Mouse (Mus musculus) hematopoietic stem cell, adult 5-6 weeks (primary cell): ENCODE measurements around the gene Sirt5. TPM values are rescaled to one million over a fixed set of nuclear protein-coding genes. Genes with fewer than 3 reads are reported as not detected.

ENCODE experiments used
- ATAC-seq, 2 experiments: fragments of 125-278 bp in 1 of 2; replicated peaks in 1 of 2; 2 replicates each; pipeline ENCODE4 v1.8.0; 2016 to 2017; ENCODE audit warnings: inconsistent platforms in 2 of 2, mild to moderate bottlenecking in 2 of 2, moderate number of reproducible peaks in 2 of 2, low read depth in 1 of 2, moderate TSS enrichment in 1 of 2; ENCODE audit not compliant: low FRiP score in 2 of 2, poor library complexity in 2 of 2, severe bottlenecking in 2 of 2, insufficient read depth in 1 of 2, low TSS enrichment in 1 of 2
- total RNA-seq: library from RNA; stranded (forward); fragments of 172-1452, 232-1000 nt; gene quantifications from 2 replicates; pipeline ENCODE4 v1.2.3, GENCODE M21; 2017

Sirt5 gene
- total RNA-seq, 1 experiment from 2014 or later, result 24.1 TPM

DNA sequence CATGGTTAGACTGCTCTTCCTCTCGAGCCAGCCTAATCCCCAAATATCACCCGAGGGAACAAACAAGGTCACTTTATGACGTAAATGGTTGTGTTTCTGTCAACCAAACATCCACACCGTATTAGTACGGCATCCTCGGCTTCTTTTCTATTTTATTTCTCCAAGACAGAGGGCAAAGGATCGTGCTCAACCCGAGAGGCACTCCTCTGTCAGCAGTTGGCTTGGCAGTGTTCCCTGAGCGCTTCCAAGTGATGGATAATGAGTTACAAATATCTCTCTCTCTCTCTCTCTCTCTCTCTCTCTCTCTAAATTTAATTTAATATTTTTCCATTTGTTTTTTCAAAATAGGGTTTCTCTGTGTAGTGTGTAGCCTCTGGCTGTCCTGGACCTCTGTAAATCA lies 2.9 kb upstream of the Sirt5 start:
- ATAC-seq, result no peak

DNA sequence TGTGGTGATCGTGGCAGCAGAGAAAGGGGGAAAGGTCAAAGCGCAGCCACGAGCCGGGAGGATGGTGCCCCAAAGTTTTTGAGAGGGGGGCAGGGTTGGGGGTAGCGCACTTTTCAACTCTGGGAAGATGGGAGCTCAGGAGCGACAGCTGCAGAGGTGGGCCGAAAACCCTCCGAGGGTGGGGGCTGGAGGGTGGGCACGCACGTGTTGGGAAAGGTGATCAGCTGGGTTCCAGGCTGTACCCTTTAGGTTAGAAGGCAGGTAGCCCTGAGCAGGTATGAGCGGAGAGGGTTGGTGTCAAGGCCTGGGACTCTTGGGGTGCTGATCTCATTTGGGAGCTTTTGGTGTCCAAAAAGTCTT lies 509 bp downstream of the Sirt5 start:
- ATAC-seq, result peak in 1 of 2 experiments; percentile 19; a peak in 1 of 4 replicates

DNA sequence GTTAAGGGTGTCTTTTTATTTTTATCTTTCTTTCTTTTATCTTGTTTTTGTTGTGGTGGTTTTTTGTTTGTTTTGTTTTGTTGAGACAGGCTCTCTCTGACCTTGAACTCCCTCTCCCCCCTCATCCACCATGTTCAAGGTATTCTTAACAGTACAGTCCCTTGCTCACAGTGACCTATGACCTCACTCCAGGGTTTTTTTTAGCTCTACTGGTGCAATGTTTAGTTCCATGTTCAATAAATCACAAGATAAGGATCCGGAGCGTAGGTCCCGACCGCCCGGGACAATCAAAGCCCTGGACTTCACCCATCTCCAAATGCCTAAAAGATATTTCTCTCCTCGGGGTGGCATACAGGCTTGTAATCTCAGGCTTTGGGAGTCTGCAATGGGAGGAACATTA lies 4.8 kb downstream of the Sirt5 start:
- no peak for ATAC-seq

DNA sequence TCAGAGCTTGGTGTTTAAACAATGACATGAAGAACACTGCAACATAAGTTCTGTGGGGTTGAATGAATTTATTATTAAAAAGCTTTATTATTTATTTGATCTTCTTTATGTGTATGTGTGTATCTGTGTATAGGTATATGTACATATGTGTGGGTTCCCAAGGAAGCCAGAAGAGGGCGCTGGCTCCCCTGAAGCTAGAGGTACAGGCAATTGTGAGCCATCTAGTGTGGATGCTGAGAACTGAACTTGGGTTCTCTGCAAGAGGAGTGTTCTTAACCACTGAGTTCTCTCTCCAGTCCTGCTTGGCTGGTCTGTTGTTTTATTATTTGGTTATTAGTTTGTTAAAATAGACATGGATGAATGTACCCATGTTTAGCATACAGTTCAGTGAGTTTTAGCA lies 7.6 kb downstream of the Sirt5 start:
- ATAC-seq, result no peak

DNA sequence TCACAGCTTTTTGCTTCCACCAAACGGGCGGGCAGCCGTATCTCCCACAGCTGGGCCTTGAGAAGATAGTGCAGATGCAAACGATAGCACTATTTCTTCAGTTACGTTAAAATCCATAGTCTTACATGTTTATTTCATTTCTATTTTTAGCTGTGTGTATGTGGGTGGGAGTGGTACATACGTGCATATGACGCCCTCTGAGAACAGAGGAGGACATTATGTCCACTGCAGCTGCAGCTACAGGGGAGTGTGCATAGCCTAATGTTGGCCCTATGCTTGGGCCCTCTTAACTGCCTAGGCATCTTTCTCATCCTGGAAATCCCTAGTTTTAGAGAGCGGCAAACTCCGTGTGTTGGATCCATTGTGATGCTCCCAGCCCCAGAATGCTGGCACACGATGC lies 8.9 kb downstream of the Sirt5 start:
- no peak for ATAC-seq

DNA sequence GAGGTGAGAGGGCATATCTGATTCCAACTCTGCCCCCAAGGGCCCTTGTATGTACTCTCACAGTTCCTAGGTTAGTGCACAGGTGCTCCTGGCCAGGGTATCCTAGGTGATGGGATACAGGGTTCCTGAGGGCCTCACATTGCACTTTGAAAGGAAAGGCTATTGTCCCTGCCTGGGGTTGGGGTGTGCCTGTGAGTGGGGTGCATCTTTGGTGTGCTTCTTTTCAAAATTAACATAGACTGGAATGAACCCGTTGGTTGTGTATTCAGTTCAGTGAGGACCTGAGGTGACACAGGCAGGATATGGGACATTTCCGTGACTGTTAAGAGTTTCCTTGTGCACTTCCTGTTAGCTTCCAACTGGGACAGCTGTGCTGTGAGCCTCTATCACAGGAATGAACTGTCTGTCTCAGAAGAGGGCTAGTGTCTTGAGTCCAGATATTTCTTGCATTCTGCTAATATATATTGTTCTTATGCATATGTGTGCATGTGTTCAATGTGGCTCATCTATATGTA lies 9.7 kb downstream of the Sirt5 start:
- no peak for ATAC-seq

DNA sequence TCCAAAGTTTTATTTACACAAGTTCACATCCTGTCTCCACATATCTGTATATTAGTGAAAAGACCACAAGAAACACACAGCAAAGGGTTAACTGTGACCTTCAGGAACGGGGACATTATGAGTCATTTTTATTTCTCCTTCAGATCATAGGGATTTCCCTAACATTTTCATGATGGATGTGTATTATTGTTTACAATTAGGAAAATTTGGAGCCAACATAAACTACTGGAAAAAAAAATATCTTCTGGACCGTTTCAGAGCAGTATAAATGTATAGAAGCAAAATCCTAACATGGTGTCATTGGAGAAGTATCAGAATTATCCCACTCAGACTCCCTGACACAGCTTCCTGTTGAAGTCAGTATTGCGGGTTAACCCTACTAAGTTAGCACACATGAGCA lies 14.7 kb downstream of the Sirt5 start:
- ATAC-seq, result no peak

DNA sequence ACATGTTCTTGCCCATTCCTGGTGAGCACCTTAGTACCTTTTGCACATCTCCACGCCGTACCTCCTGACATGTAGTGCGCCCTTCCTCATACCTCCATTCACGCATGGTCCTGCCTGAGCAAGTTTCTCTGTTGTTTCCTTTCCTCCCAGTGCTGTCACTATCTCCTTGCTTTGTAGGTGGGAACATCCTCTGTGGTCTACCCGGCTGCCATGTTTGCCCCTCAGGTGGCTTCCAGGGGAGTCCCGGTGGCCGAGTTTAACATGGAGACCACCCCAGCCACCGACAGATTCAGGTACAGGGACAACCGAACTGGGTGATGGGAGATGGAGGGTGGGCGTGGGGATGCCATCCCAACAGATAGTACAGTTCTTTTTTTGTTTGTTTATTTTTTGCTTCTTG lies 20.0 kb downstream of the Sirt5 start:
- ATAC-seq, result no peak

DNA sequence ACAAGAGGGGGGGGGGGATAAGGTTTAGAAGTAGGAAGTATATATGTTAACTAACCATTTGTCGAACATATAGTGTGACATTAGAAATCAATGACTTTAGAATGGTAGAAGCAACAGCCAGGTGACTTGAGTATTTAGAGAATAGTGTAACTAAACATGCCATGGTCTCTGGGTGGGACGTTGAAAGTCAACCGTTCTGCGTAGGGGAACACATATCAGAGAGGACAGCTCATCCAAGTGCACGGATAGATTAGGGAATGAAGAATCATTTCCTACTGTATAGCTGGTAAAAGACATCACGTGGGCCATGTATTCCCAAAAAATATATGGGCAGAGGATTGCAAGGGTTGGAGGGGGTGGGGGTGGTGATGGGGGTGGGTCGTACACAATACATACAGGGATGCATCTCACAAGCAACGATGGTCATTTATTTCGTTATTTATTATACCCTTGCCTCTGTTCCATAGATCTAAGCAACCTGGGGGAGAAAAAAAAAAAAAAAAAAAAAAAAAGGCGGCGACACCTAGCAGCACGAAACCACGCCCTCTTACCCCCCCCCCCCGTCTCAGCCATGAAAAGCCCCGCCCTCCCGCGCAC lies 32.5 kb downstream of the Sirt5 start:
- no peak for ATAC-seq

DNA sequence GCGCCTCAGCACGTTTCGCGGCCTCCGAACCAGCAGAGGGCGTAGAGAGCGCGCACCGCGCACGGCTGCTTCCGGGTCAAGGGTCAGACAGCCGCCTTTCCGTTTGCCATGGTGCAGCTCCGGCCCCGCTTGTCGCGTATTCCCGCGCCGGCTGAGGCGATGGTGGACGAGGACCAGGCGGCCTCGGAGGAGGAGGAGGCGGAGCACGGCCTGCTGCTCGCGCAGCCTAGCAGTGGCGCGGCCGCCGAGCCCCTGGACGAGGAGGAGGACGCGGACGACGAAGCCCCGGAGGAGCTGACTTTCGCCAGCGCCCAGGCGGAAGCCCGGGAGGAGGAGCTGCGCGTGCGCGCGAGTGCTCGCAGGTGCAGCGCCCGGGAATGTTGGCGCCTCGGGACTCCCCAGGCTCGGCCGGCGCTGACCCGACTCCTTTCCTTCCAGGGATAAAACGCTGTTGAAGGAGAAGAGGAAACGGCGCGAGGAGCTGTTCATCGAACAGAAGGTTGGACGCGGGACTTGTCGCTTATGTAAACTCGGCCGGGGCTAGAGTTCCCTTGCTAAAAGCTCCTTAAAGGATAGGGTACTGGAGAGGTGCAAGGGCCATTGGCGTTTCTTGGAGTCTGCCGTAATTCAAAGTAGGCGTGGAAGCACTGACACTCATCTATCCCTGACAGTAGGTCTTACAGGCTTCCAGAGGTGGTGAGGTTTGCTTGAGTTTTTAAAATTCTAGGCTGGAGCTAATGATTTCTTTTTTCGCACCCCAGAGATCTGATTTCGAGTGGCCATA lies 33.2 kb downstream of the Sirt5 start, which contains the start of gene Nol7:
TSS of gene Nol7 (plus strand) at position 94 of the 784 bp plus-strand sequence.
- peak; percentile 93 to 95 for ATAC-seq

DNA sequence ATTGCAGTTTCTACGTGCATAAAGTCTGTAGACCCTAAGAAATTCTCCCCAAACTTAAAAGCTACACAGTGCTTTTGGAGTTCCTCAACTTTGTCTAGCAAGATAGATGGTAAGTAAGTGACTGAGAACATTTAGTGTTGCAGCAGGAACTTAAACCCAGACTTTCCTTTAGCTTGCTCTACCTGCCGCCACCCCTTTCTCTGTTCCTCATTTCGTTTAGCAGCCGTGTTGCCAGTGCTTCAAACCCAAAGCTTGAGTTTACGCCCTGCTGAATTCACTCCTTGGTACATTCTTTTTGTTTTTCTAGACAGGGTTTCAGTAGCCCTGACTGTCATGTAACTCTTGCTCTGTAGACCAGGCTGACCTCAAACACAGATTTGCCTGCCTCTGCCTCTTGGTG lies 34.3 kb downstream of the Sirt5 start:
- ATAC-seq, result no peak

DNA sequence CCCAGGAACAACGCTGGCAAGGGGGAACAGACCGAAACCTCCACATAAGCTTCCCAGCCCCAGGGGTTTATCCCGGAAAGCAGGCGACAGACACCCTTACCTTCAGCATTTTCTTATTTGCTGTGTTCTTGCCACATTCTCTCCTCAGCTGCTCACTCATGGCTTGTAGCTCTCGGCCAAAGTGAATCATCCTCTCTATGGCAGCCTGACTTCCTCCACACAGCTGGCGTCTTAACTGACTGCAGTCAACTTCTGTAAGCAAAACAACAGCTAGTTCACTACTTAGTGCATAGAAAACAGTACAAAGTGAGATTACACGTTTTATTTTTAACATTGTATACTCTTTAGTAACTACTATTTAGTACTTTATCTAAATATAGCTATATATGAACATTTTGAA lies 47.0 kb downstream of the Sirt5 start:
- no peak for ATAC-seq

DNA sequence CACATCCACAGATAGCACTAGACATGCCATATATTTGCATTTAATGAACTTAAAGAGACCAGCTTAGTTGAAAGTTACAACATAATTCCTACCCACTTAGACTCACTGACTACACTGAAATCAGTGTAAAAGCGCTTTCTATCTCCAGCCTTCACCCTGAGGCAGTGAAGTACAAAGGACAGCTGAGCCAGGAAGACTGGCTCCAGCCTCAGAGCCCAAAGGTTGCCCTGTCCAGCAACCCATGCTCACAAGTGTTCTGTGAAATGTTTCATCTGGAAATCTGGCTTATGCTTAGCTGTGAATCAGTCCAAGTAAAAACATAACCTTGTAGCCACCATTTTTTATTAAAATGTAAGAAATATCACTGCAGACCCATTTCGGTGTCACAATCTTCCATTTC lies 48.3 kb downstream of the Sirt5 start:
- ATAC-seq, result no peak

DNA sequence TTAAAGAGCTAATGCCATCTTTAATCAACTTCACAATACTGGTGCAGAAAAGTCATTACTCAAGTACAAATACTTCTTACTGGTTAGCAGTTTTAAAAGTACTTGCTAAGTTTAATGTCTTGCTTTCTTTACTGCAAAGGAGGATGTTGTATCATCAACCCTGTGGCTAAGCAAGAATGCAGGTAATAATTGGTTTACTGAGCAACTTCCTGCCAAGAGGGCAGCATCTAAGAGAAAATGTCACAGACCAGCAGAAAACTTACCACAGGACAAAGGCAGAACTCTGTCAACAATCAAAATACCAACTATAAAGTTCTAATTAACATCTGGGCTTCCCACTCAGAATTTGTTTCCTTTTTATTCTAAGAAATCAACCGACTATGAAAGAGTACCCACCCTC lies 50.0 kb downstream of the Sirt5 start:
- ATAC-seq, result no peak

DNA sequence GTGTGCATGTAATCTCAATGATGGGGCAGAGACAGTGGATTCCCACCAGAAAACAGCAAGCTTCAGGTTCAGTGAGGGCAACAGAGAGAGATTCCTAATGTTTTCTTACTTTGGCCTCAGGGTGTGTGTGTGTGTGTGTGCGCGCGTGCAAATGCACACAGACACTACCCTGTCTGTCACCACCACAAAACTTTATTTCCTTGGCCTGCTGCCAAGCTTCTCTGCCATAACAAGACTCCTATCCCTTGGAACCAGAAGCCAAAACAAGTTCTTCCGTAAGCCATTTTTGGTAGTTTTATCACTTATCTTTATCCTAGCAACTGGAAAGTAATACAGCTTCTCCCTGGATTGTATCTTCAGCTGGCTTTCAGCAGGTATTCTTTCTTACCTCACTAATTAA lies 63.1 kb downstream of the Sirt5 start:
- no peak for ATAC-seq

DNA sequence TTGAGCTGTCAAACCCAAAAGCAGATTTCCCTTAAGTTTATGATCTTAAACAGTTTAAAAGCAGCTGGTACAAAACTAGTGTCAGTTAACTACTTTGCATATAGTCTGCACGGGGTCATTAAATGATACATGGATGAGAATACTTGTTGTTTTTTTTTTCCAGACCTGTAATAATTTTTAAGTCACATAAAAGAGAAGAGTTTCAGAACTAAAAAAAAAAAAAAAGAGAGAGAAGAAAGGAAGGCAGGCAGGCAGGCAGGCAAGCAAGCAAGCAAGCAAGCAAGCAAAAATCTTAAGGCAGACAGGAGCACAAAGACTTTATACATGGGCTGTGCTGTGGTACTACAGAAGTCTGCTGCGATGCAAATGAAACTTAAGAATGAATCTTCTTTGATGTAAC lies 68.1 kb downstream of the Sirt5 start:
- no peak for ATAC-seq

DNA sequence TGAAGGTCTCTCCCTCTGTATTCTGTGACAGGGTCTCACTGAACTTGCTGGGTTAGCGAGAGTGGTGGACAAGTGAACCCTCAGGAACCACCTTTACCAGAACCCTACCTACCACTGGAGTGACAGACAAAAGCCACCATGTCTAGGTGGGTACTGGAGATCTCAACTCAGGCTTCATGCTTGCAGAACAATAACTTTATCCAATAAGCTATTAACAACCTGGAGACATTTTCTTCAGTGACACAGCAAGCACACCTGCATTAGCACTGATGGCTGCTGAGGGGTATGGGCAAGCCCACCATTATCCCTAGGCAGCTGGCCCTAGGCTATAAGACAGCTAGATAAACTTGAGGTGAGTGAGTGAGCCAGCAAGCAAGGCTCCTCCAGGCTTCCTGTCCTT lies 75.1 kb downstream of the Sirt5 start:
- no peak for ATAC-seq

DNA sequence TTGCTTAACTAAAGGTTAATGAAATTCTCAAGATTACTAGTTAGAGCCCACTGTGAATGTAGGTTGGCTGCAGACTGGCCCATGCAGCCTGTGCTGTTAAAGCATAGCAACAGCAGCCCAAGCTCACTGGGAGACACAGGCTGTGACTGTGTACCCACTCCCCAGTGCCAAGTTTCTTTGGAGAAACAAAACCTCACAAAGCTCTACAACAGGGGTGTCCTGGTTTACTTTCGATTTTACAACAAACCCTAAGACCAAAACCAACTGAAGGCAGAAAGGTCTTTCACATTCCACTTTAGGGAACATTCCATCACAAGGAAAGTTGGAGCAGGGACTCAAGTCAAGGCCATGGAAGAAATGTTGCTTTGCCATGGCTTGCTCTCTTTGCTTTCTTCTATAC lies 77.3 kb downstream of the Sirt5 start:
- no peak for ATAC-seq

DNA sequence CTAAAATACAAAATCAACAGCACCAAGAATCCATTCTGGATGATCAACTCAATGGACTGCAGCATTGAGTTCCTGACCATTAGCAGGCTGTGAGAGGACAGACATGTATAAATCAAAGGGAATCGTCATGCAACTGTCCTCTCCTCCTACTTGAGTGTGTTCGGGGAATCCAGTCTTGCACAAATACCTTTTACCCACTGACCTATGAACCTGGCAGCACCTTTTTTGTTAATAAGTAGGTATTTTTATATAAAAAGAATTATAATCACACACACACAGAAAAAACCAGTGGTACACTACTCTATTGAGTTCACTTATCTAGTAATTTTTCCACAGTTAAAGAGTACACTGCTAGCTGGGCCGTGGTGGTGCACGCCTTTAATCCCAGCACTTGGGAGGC lies 78.4 kb downstream of the Sirt5 start:
- ATAC-seq, result no peak
